Mouse (Mus musculus) erythroblast, embryonic 14.5 days (primary cell): Measurements from ENCODE around the gene Alas2.

Experiments used
- GATA1 ChIP-seq: IDR thresholded peaks from 2 replicates; pipeline ENCODE4 v1.6.1; 2012; ENCODE audit warnings: low read length, inconsistent platforms, mixed read lengths
- TAL1 ChIP-seq: IDR thresholded peaks from 3 replicates; pipeline ENCODE4 v1.6.1; 2012; ENCODE audit warnings: low read length, inconsistent platforms, mixed read lengths

GRCm38 (mm10) chrX:150508696-150509095 is 38.5 kb upstream of the Alas2 start:
- TF ChIP-seq GATA1 (no peak), TAL1 (no peak)
